ENCODE assay signal across 25 mouse cellular contexts in genomic region chr6:94013761-94014160, GRCm38 (mm10).
A peak's percentile ranks its signal among the peaks of the same experiment; 100 is the strongest.
DNase-seq lines count a peak whose midpoint lies in the region; ATAC-seq lines count a peak whose summit lies in the region.
"Had no signal": no experiment of that assay in that cellular context is flagged by ENCODE, and none has a peak within 500 bp of the region (broad histone marks: within the 10 kb centered on the region; RNA-seq: fewer than 3 reads in every experiment).

No protein-coding gene starts in this region.

- DNase-seq in frontal cortex, postnatal 10 days (ENCODE audit: low spot score in 2 of 2), result no peak
- DNase-seq in 3T3-L1 (ENCODE audit: low read depth, low spot score), result peak; percentile 9
- peak; percentile 70 for DNase-seq in brain, adult 2 months (ENCODE audit: low read depth, low spot score)
- DNase-seq in telencephalon, adult 2 months (ENCODE audit: low read depth, low spot score), result peak; percentile 47
- no peak for DNase-seq in cerebellum, postnatal 36 days
- DNase-seq in midbrain, embryonic 14.5 days, result no peak
- DNase-seq: adrenal gland, adult 8-10 months; adrenal gland, postnatal 14 days; adrenal gland, postnatal 36 days; cerebellum, adult 11 months; cerebellum, adult 18-20 months; cerebellum, adult 8-10 months; cerebellum, adult 9-11 months; cerebellum, postnatal 14 days; embryo, embryonic 11 days had no signal

- H3K4me3 ChIP-seq in midbrain, embryonic 14.5 days (replicated peaks; ENCODE audit: low read depth, low read length), result no peak overlapping the region
- H3K4me3 ChIP-seq: embryonic facial prominence, embryonic 13.5 days; embryonic facial prominence, embryonic 15.5 days; erythroblast, embryonic 14.5 days; forebrain, embryonic 10.5 days; forebrain, embryonic 12.5 days had no signal

- 91% methylated on average over 2 of the region's 2 CpGs for WGBS in midbrain, embryonic 14.5 days

- no peak overlapping the region for H3K9ac ChIP-seq in midbrain, embryonic 14.5 days (replicated peaks; ENCODE audit: low read length)
- H3K9ac ChIP-seq: embryonic facial prominence, embryonic 13.5 days; embryonic facial prominence, embryonic 15.5 days; forebrain, embryonic 12.5 days had no signal

- H3K27me3 ChIP-seq in midbrain, embryonic 14.5 days (ENCODE audit: control insufficient read depth, insufficient read depth, low read length), result no peaks in the 10 kb centered on the region
- H3K27me3 ChIP-seq: embryonic facial prominence, embryonic 13.5 days; embryonic facial prominence, embryonic 15.5 days; forebrain, embryonic 12.5 days; Patski had no signal

- ATAC-seq in frontal cortex, adult (ENCODE audit: low TSS enrichment), result peak; percentile 99
- ATAC-seq in midbrain, embryonic 14.5 days (ENCODE audit: low FRiP score, low TSS enrichment), result no peak
- ATAC-seq: activated CD4-positive, CD25-positive, alpha-beta regulatory T cell, adult 4 months; forebrain, embryonic 14.5 days; forebrain, embryonic 16.5 days; Patski had no signal

- no peaks in the 10 kb centered on the region for H3K36me3 ChIP-seq in midbrain, embryonic 14.5 days (ENCODE audit: control insufficient read depth, insufficient read depth, low read length)
- H3K36me3 ChIP-seq: embryonic facial prominence, embryonic 13.5 days; embryonic facial prominence, embryonic 15.5 days; forebrain, embryonic 10.5 days; forebrain, embryonic 12.5 days had no signal

- H3K27ac ChIP-seq in midbrain, embryonic 14.5 days (replicated peaks; ENCODE audit: low read depth, low read length), result no peak overlapping the region
- H3K27ac ChIP-seq: embryonic facial prominence, embryonic 13.5 days; embryonic facial prominence, embryonic 15.5 days; forebrain, embryonic 10.5 days; forebrain, embryonic 12.5 days had no signal

- no peaks in the 10 kb centered on the region for H3K9me3 ChIP-seq in midbrain, embryonic 14.5 days (ENCODE audit: control insufficient read depth, low read length)
- H3K9me3 ChIP-seq: embryonic facial prominence, embryonic 13.5 days; embryonic facial prominence, embryonic 15.5 days; forebrain, embryonic 10.5 days; forebrain, embryonic 12.5 days had no signal

- H3K4me1 ChIP-seq in midbrain, embryonic 14.5 days (ENCODE audit: control insufficient read depth, insufficient read depth, low read length), result 0 out of 2 replicates have a peak, but pooled peaks cover 7% of the 10 kb centered on the region

- H3K4me2 ChIP-seq in midbrain, embryonic 14.5 days (ENCODE audit: low read length), result no peak overlapping the region
- H3K4me2 ChIP-seq: embryonic facial prominence, embryonic 13.5 days; embryonic facial prominence, embryonic 15.5 days; forebrain, embryonic 12.5 days had no signal

Comparison
In these comparisons a context has a peak if more than half of its experiments do, and no peak if none do; other contexts are left out.
1. DNase-seq: peak in 3T3-L1 (single experiment), brain, adult 2 months (single experiment) and telencephalon, adult 2 months (single experiment); none in frontal cortex, postnatal 10 days (0 of 2), cerebellum, postnatal 36 days (0 of 2) and midbrain, embryonic 14.5 days (single experiment).